In genomic region chr17:24650070-24650616, GRCm38 (mm10) we compare ENCODE assay signal across 8 mouse cellular contexts. TPM values are rescaled to one million over a fixed set of nuclear protein-coding genes. Genes with fewer than 3 reads are reported as not detected.
A peak's percentile ranks its signal among the peaks of the same experiment; 100 is the strongest.
DNase-seq lines count a peak whose midpoint lies in the region; ATAC-seq lines count a peak whose summit lies in the region.

Slc9a3r2 (minus strand) TSS chr17:24650327.

- DNase-seq in right cerebral cortex, postnatal 14 days: peak; percentile 36
- no peak for DNase-seq in right cerebral cortex, postnatal 36 days (ENCODE audit: low spot score in 2 of 2)
- peak; percentile 81 for DNase-seq in cerebellum, adult 9-11 months
- DNase-seq in gastrocnemius, postnatal 25 days: peak; percentile 71
- DNase-seq in intestine, embryonic 14.5 days (ENCODE audit: low spot score): peak; percentile 76
- DNase-seq in ovary, postnatal 10 days (ENCODE audit: low spot score): no peak

- H3K27me3 ChIP-seq in intestine, embryonic 14.5 days (replicated peaks; ENCODE audit: control insufficient read depth, insufficient read depth, low read length): 0 out of 2 replicates have a peak, but pooled peaks cover 3% of the 10 kb centered on the region
- H3K27me3 ChIP-seq in limb, embryonic 15.5 days: no peaks in the 10 kb centered on the region
- H3K27me3 ChIP-seq in midbrain, embryonic 16.5 days (ENCODE audit: control insufficient read depth, insufficient read depth, low read depth, low read length): peaks cover 4% of the 10 kb centered on the region; the same call in 1 of the 2 replicates

- peak within 1 kb of the TSS; percentile 75 for H3K9ac ChIP-seq in intestine, embryonic 14.5 days (ENCODE audit: low read length)
- H3K9ac ChIP-seq in limb, embryonic 15.5 days: peak within 1 kb of the TSS; percentile 89
- peak within 1 kb of the TSS; percentile 88 for H3K9ac ChIP-seq in midbrain, embryonic 16.5 days (ENCODE audit: low read depth, low read length)

- H3K36me3 ChIP-seq in intestine, embryonic 14.5 days (ENCODE audit: control insufficient read depth, insufficient read depth, low read length): no peaks in the 10 kb centered on the region
- peaks cover 7% of the 10 kb centered on the region; the same call in 1 of the 2 replicates for H3K36me3 ChIP-seq in limb, embryonic 15.5 days
- H3K36me3 ChIP-seq in midbrain, embryonic 16.5 days (ENCODE audit: control insufficient read depth, insufficient read depth, low read length): no peaks in the 10 kb centered on the region

- under 1% methylated on average over 32 of the region's 41 CpGs for WGBS in intestine, embryonic 14.5 days
- under 1% methylated on average over 33 of the region's 41 CpGs for WGBS in limb, embryonic 15.5 days
- 2% methylated on average over 32 of the region's 41 CpGs for WGBS in midbrain, embryonic 16.5 days

- H3K4me2 ChIP-seq in intestine, embryonic 14.5 days (ENCODE audit: low read length): peak within 1 kb of the TSS; percentile 97
- H3K4me2 ChIP-seq in limb, embryonic 15.5 days: peak within 1 kb of the TSS; percentile 97
- peak within 1 kb of the TSS; percentile 82 for H3K4me2 ChIP-seq in midbrain, embryonic 16.5 days (ENCODE audit: low read length)

- peaks cover 7% of the 10 kb centered on the region for H3K4me1 ChIP-seq in intestine, embryonic 14.5 days (replicated peaks; ENCODE audit: control insufficient read depth, insufficient read depth, low read length)
- H3K4me1 ChIP-seq in limb, embryonic 15.5 days: peaks cover 40% of the 10 kb centered on the region
- H3K4me1 ChIP-seq in midbrain, embryonic 16.5 days (ENCODE audit: control insufficient read depth, insufficient read depth, low read length): peaks cover 6% of the 10 kb centered on the region

- peak within 1 kb of the TSS; percentile 79 for H3K4me3 ChIP-seq in intestine, embryonic 14.5 days (ENCODE audit: low read depth, low read length)
- H3K4me3 ChIP-seq in limb, embryonic 15.5 days: peak within 1 kb of the TSS; percentile 92
- peak within 1 kb of the TSS; percentile 70 for H3K4me3 ChIP-seq in midbrain, embryonic 16.5 days (ENCODE audit: low read depth, low read length)

- no peak within 1 kb of the TSS for H3K27ac ChIP-seq in intestine, embryonic 14.5 days (ENCODE audit: low read depth)
- H3K27ac ChIP-seq in limb, embryonic 15.5 days: peak within 1 kb of the TSS; percentile 84
- H3K27ac ChIP-seq in midbrain, embryonic 16.5 days (ENCODE audit: low read length): peak within 1 kb of the TSS; percentile 70

- ATAC-seq in intestine, embryonic 14.5 days (replicated peaks; ENCODE audit: low FRiP score, low TSS enrichment, low read depth): peak; percentile 64
- peak; percentile 56 for ATAC-seq in limb, embryonic 15.5 days (ENCODE audit: insufficient number of reproducible peaks, low FRiP score, low TSS enrichment, low read depth)
- ATAC-seq in midbrain, embryonic 16.5 days: peak; percentile 70

- H3K9me3 ChIP-seq in intestine, embryonic 14.5 days (ENCODE audit: control insufficient read depth, low read length): no peaks in the 10 kb centered on the region
- H3K9me3 ChIP-seq in limb, embryonic 15.5 days: no peaks in the 10 kb centered on the region
- no peaks in the 10 kb centered on the region for H3K9me3 ChIP-seq in midbrain, embryonic 16.5 days (replicated peaks; ENCODE audit: control insufficient read depth, low read length, poor library complexity, severe bottlenecking)

RNA-seq across cellular contexts. Expression of gene Slc9a3r2, which starts in this region (rescaled TPM):
- 10 to 100 TPM; 36.6 to 41.8 TPM for total RNA-seq in gastrocnemius, postnatal 25 days (2021)
- 51.7 and 58.2 TPM in 2 replicates for polyA plus RNA-seq in intestine, embryonic 14.5 days (2014; fragmentation: Nextera tagmentation; extraction: Ambion mirVana)
- 56.5 and 57.7 TPM in 2 replicates for polyA plus RNA-seq in limb, embryonic 15.5 days (2015; fragmentation: Nextera tagmentation; extraction: Ambion mirVana)
- polyA plus RNA-seq in midbrain, embryonic 16.5 days (2015; fragmentation: Nextera tagmentation; extraction: Ambion mirVana): 43.3 and 43.7 TPM in 2 replicates

Comparison
In these comparisons a context has a peak if more than half of its experiments do, and no peak if none do; other contexts are left out.
1. DNase-seq: peak in right cerebral cortex, postnatal 14 days (single experiment), cerebellum, adult 9-11 months (single experiment), gastrocnemius, postnatal 25 days (single experiment) and intestine, embryonic 14.5 days (single experiment); none in right cerebral cortex, postnatal 36 days (0 of 2) and ovary, postnatal 10 days (single experiment).
2. Peak in every context shown above with its lines, with median percentiles within 50 percentile points of each other: ATAC-seq, H3K4me2 ChIP-seq, H3K4me3 ChIP-seq and H3K9ac ChIP-seq.